Mouse (Mus musculus): ENCODE results near the gene Efcab9. TPM values are rescaled to one million over a fixed set of nuclear protein-coding genes. Genes with fewer than 3 reads are reported as not detected.
"Not testable (repeated sequence)": the region's sequence is repeated elsewhere in the genome, so short reads cannot be mapped to it uniquely, and the experiment has no call there.

Efcab9 gene
- total RNA-seq, 2 experiments from 2014 or later, result 0.75 to 1.4 TPM

- TF ChIP-seq CTCF (IDR thresholded peaks at IDR 0.05), result peak; percentile 11; the same call in 1 of the 2 replicates
- intact Hi-C loops (cut with DNase I), result loop anchor here (2.0 kb wide), 2 partner anchors 48 to 78 kb away; partner anchors contain the start of gene Ubtd2
- DNase-seq (ENCODE audit: extremely low spot score in 1 of 2, low spot score in 2 of 2), result peak; percentile 89 to 91
- peak within 1 kb of the TSS; percentile 55 for H3K4me3 ChIP-seq
- H3K27ac ChIP-seq, result peak within 1 kb of the TSS; percentile 83
Measured at GRCm38 (mm10) chr11:32532765-32533481, 1.0 kb upstream of the Efcab9 start, which contains the start of gene Stk10. Gene Stk10, plus strand, starts transcription at chr11:32533305.

GRCm38 (mm10) chr11:32530151-32530550 is 1.7 kb downstream of the Efcab9 start:
- no peak overlapping the region for H3K4me3 ChIP-seq
- DNase-seq (ENCODE audit: extremely low spot score in 1 of 2, low spot score in 2 of 2), result no peak
- H3K27ac ChIP-seq, result no peak overlapping the region
- intact Hi-C loops (cut with DNase I), result no loop called here
- TF ChIP-seq CTCF (IDR thresholded peaks at IDR 0.05), result peak; percentile 26

- no peak for DNase-seq (ENCODE audit: extremely low spot score in 1 of 2, low spot score in 2 of 2)
- Histone ChIP-seq H3K4me3 (no peak overlapping the region), H3K27ac (no peak overlapping the region)
- no peak for TF ChIP-seq CTCF (IDR thresholded peaks at IDR 0.05)
- intact Hi-C loops (cut with DNase I), result no loop called here
Measured at GRCm38 (mm10) chr11:32527006-32527405, 4.9 kb downstream of the Efcab9 start.

- Histone ChIP-seq H3K4me3 (no peak overlapping the region), H3K27ac (no peak overlapping the region)
- TF ChIP-seq CTCF (IDR thresholded peaks at IDR 0.05), result no peak
- intact Hi-C loops (cut with DNase I), result no loop called here
- no peak for DNase-seq (ENCODE audit: extremely low spot score in 1 of 2, low spot score in 2 of 2)
Measured at GRCm38 (mm10) chr11:32524122-32524920, 7.6 kb downstream of the Efcab9 start.

GRCm38 (mm10) chr11:32521246-32521645 is 10.6 kb downstream of the Efcab9 start:
- TF ChIP-seq CTCF (IDR thresholded peaks at IDR 0.05), result no peak
- Histone ChIP-seq H3K27ac (no peak overlapping the region), H3K4me3 (no peak overlapping the region)
- DNase-seq (ENCODE audit: extremely low spot score in 1 of 2, low spot score in 2 of 2), result no peak
- intact Hi-C loops (cut with DNase I), result no loop called here

GRCm38 (mm10) chr11:32519354-32519753 is 12.5 kb downstream of the Efcab9 start:
- TF ChIP-seq CTCF (IDR thresholded peaks at IDR 0.05), result no peak
- intact Hi-C loops (cut with DNase I), result loop anchor here (5.0 kb wide), 1 partner anchor 62 kb away; the partner anchor contains the start of gene Ubtd2
- no peak for DNase-seq (ENCODE audit: extremely low spot score in 1 of 2, low spot score in 2 of 2)
- Histone ChIP-seq H3K4me3 (no peak overlapping the region), H3K27ac (no peak overlapping the region)

GRCm38 (mm10) chr11:32518770-32519169 is 13.1 kb downstream of the Efcab9 start:
- no peak for TF ChIP-seq CTCF (IDR thresholded peaks at IDR 0.05)
- Histone ChIP-seq H3K4me3 (no peak overlapping the region), H3K27ac (no peak overlapping the region)
- DNase-seq (ENCODE audit: extremely low spot score in 1 of 2, low spot score in 2 of 2), result no peak
- intact Hi-C loops (cut with DNase I), result loop anchor here (5.0 kb wide), 1 partner anchor 61 kb away; the partner anchor contains the start of gene Ubtd2

- Histone ChIP-seq H3K4me3 (no peak overlapping the region), H3K27ac (peak overlapping the region; percentile 65)
- DNase-seq (ENCODE audit: extremely low spot score in 1 of 2, low spot score in 2 of 2), result peak; percentile 42 to 43
- TF ChIP-seq CTCF (IDR thresholded peaks at IDR 0.05), result no peak; the same call in none of the 2 replicates
- intact Hi-C loops (cut with DNase I), result loop anchor here (5.0 kb wide), 1 partner anchor 60 kb away; the partner anchor contains the start of gene Ubtd2
Measured at GRCm38 (mm10) chr11:32516916-32517712, 14.8 kb downstream of the Efcab9 start.

GRCm38 (mm10) chr11:32516091-32516490 is 15.8 kb downstream of the Efcab9 start:
- H3K4me3 ChIP-seq, result no peak overlapping the region
- intact Hi-C loops (cut with DNase I), result loop anchor here (5.0 kb wide), 1 partner anchor 59 kb away; the partner anchor contains the start of gene Ubtd2
- no peak for DNase-seq (ENCODE audit: extremely low spot score in 1 of 2, low spot score in 2 of 2)
- no peak overlapping the region for H3K27ac ChIP-seq
- no peak for TF ChIP-seq CTCF (IDR thresholded peaks at IDR 0.05)

GRCm38 (mm10) chr11:32514853-32515252 is 17.0 kb downstream of the Efcab9 start:
- intact Hi-C loops (cut with DNase I), result loop anchor here (5.0 kb wide), 1 partner anchor 58 kb away; the partner anchor contains the start of gene Ubtd2
- DNase-seq (ENCODE audit: extremely low spot score in 1 of 2, low spot score in 2 of 2); H3K4me3 ChIP-seq; H3K27ac ChIP-seq: not testable (repeated sequence)

GRCm38 (mm10) chr11:32510930-32511329 is 21.0 kb downstream of the Efcab9 start:
- Histone ChIP-seq H3K4me3 (no peak overlapping the region), H3K27ac (no peak overlapping the region)
- intact Hi-C loops (cut with DNase I), result no loop called here
- peak; percentile 5; the same call in 1 of the 2 replicates for TF ChIP-seq CTCF (IDR thresholded peaks at IDR 0.05)
- no peak for DNase-seq (ENCODE audit: extremely low spot score in 1 of 2, low spot score in 2 of 2)

Measured in left cerebral cortex, adult 2 months (tissue).